Mouse (Mus musculus) hematopoietic multipotent progenitor cell, adult 10-12 weeks (in vitro differentiated cells): ENCODE data around the gene Flrt1. TPM values are rescaled to one million over a fixed set of nuclear protein-coding genes. Genes with fewer than 3 reads are reported as not detected.

Source experiments
- polyA plus RNA-seq: library from polyadenylated mRNA; stranded (reverse); fragments of >175 nt; gene quantifications from 2 replicates; pipeline ENCODE4 v1.2.3, GENCODE M21; 2012; ENCODE audit warnings: low replicate concordance

The Flrt1 gene
- polyA plus RNA-seq, result 0.04 TPM in 1 of 2 replicates, not detected in the other

GRCm38 (mm10) chr19:7105544-7105943, at the start of gene Flrt1:
Flrt1 (minus strand) TSS chr19:7105729.

DNA sequence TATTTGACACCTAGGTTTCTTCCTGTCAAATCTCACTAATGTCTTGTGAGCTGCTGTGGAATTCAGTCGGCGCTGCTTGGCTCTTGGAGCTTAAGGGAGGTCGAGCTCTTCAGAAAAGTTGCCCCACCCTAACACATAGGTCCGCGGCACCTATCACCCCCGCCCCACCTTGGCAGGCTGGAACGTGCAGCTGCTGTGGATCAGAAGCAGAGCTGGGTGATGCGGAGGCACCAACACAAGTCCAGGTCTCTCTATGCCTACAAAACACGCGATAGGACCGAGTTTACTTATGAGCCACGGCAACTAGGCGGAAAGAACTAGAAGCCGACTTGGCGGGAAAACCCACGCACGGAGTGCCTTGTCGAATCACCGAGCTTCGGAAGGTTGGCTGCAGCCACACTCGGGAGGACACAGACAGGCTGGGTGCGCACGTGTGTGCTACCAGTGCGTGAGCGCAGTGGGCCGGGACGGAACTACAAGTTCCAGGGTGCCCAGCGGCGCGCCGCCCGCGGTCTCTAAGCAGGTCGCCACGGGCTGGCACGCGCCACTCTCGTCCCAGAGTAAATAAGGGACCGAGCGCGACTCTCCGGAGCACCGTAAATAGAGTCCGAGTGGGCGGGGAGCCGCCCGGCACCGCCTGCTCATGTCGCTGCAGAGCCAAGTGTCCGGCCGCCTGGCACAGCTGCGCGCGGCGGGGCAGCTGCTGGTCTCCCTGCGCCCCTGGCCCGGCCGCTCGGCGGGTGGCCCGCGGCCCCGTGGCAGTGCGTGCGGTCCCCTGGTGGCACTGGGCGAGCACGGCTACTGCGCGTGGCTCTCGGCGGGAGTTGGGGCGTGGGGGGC, 49.1 kb downstream of the Flrt1 start, which contains the start of gene Macrod1:
Macrod1 (plus strand) TSS at position 563 of the 840 bp plus-strand sequence.

Other genes starting within 250 kb of the Flrt1 start
- 58.3 and 173 TPM in 2 replicates for gene Ccdc88b, start 247.5 kb downstream of the Flrt1 start, polyA plus RNA-seq
- gene Trmt112, start 196.0 kb downstream of the Flrt1 start, polyA plus RNA-seq, result 109 and 179 TPM in 2 replicates
- 235 and 243 TPM in 2 replicates for gene Prdx5, start 195.6 kb downstream of the Flrt1 start, polyA plus RNA-seq
- 85.7 and 188 TPM in 2 replicates for gene Esrra, start 183.9 kb downstream of the Flrt1 start, polyA plus RNA-seq
- gene Catsperz, start 180.3 kb downstream of the Flrt1 start, polyA plus RNA-seq, result 0.13 TPM in 1 of 2 replicates, not detected in the other
- gene Kcnk4, start 171.2 kb downstream of the Flrt1 start, polyA plus RNA-seq, result not detected in 2 replicates
- gene Bad, start 163.9 kb downstream of the Flrt1 start, polyA plus RNA-seq, result 51.8 and 69.7 TPM in 2 replicates
- gene Gpr137, start 163.2 kb downstream of the Flrt1 start, polyA plus RNA-seq, result 64.1 and 122 TPM in 2 replicates
- 184 and 260 TPM in 2 replicates for gene Ppp1r14b, start 130.8 kb downstream of the Flrt1 start, polyA plus RNA-seq
- 19.1 and 35.7 TPM in 2 replicates for gene Plcb3, start 129.3 kb downstream of the Flrt1 start, polyA plus RNA-seq
- gene Fkbp2, start 125.2 kb downstream of the Flrt1 start, polyA plus RNA-seq, result 149 and 301 TPM in 2 replicates
- 55.0 and 101 TPM in 2 replicates for gene Vegfb, start 118.1 kb downstream of the Flrt1 start, polyA plus RNA-seq
- 38.4 and 52.0 TPM in 2 replicates for gene Dnajc4, start 113.2 kb downstream of the Flrt1 start, polyA plus RNA-seq
- gene Nudt22, start 109.6 kb downstream of the Flrt1 start, polyA plus RNA-seq, result 15.5 and 16.2 TPM in 2 replicates
- 3.4 and 3.5 TPM in 2 replicates for gene Trpt1, start 109.6 kb downstream of the Flrt1 start, polyA plus RNA-seq
- 376 and 794 TPM in 2 replicates for gene Fermt3, start 86.3 kb downstream of the Flrt1 start, polyA plus RNA-seq
- gene Stip1, start 65.8 kb downstream of the Flrt1 start, polyA plus RNA-seq, result 21.6 and 62.7 TPM in 2 replicates
- 16.2 and 22.9 TPM in 2 replicates for gene Macrod1, start 48.9 kb downstream of the Flrt1 start, polyA plus RNA-seq
- gene Otub1, start 100.6 kb upstream of the Flrt1 start, polyA plus RNA-seq, result 110 and 111 TPM in 2 replicates
- gene Cox8a, start 111.9 kb upstream of the Flrt1 start, polyA plus RNA-seq, result 209 and 282 TPM in 2 replicates
- 31.1 and 36.7 TPM in 2 replicates for gene Naa40, start 135.5 kb upstream of the Flrt1 start, polyA plus RNA-seq
- gene Rcor2, start 161.6 kb upstream of the Flrt1 start, polyA plus RNA-seq, result 3.4 and 7.2 TPM in 2 replicates
- gene Mark2, start 236.1 kb upstream of the Flrt1 start, polyA plus RNA-seq, result 328 and 668 TPM in 2 replicates